Mouse (Mus musculus): Measurements from ENCODE around the gene Gpr3. TPM values are rescaled to one million over a fixed set of nuclear protein-coding genes. Genes with fewer than 3 reads are reported as not detected.

Gpr3 gene
- total RNA-seq, 2 experiments from 2014 or later: 0.12 TPM; not detected in 1

GRCm38 (mm10) chr4:133235415-133235814 is 23.1 kb upstream of the Gpr3 start:
- intact Hi-C loops (cut with DNase I): no loop called here
- no peak for DNase-seq

DNA sequence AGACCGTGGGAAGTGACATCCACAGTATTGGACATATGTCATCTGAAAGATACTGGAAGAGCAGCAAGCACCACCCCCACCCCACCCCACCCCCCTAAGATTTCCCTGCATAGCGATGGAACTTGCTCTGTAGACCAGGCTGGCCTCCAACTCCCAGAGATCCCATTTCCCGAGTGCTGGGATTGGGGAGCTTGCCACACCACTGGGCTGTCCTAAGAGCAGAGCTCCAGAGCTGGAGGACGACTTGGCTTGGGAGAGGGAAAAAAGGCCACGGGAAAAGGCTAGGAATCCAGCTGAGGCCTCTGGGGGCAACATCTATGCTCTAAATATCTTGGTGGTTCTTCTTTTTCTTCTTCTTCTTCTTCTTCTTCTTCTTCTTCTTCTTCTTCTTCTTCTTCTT is 22.4 kb upstream of the Gpr3 start:
- intact Hi-C loops (cut with DNase I): no loop called here
- no peak for DNase-seq

DNA sequence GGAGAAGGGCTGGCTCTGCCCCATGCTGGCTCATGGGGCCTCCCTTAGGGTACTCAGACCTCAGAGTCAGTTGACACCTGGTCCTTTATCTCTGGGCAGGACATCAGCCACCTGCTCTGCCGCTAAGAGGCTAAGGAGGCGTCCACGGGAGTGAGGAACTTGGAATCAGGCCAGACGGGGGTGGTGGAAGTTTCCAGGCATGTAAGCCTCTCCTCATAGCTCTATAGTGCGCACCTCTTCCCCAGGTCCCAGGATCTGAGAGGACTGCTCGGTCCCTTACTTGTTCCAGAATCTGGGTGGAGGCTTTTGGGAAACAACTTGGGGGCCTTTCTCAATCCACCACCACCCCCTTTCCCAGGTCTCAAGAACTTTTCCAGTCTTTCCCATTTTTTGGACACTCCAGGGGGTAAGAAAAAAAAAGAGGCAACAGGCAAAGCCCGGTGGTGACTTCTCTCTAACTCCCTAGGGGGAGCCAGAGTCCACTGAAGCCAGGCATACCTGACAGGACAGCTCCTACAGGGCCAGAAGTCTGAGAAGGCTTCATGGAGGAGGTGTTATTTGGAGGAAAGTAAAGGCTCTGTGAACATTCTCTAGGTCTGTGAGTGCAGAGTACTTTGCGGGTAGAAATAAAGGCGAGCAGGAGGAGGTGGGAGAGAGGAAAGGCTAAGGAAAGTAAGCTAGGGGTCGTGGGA is 21.1 kb upstream of the Gpr3 start:
- peak; percentile 47 to 60 for DNase-seq

GRCm38 (mm10) chr4:133229582-133229981 is 17.2 kb upstream of the Gpr3 start:
- intact Hi-C loops (cut with DNase I): no loop called here
- no peak for DNase-seq

More for the DNA sequence above, 21.1 kb upstream of the Gpr3 start:
- intact Hi-C loops (cut with DNase I): loop anchor here (1.0 kb wide), 2 partner anchors 19 to 64 kb away; no protein-coding TSS in a partner anchor

DNA sequence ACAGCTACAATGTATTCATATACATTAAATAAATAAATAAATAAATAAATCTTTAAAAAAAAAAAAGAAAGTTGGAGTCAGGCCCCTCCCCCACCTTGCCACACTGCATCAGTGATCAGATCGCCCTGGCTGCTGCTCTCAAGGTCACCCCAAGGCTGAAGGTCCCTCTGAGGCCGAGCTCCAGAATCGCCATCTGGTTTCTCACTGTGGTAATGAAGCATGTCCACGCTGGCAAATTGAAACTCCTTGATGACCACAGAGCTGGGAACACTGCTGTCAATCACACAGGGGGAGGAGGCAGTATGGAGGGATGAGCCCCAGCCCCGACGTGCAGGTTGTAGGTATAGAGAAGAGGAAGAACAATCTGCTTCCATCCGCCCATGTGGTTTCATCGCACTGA is 15.3 kb upstream of the Gpr3 start:
- intact Hi-C loops (cut with DNase I): no loop called here
- DNase-seq: no peak

GRCm38 (mm10) chr4:133226073-133226472 is 13.7 kb upstream of the Gpr3 start:
- intact Hi-C loops (cut with DNase I): loop anchor here (1.0 kb wide), 1 partner anchor 33 kb away; no protein-coding TSS in a partner anchor
- DNase-seq: peak; percentile 56 to 59

GRCm38 (mm10) chr4:133223875-133224274 is 11.5 kb upstream of the Gpr3 start:
- no peak for DNase-seq
- intact Hi-C loops (cut with DNase I): no loop called here

DNA sequence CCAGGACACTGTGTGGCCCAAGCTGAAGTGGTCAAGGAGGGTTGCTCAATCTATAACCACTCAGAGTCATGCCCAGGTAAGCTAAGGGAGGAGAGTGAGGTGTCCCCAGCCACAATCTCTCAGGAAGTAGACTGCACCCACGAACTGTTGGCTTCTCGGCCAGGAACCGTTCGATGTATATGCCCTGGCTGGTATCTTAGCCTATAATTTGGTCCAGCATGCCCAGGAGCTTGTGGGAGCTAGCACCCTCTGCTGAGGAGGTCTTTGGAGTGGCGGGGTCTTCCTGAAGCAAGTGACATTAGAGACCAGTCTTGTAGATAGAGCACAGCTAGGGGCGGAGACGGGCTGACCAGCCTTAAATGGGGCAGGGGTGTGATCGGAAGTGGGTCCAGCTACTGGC is 9.4 kb upstream of the Gpr3 start:
- DNase-seq: no peak
- intact Hi-C loops (cut with DNase I): no loop called here

- DNase-seq: no peak
- intact Hi-C loops (cut with DNase I): no loop called here
Measured at GRCm38 (mm10) chr4:133220656-133221055, 8.3 kb upstream of the Gpr3 start.

DNA sequence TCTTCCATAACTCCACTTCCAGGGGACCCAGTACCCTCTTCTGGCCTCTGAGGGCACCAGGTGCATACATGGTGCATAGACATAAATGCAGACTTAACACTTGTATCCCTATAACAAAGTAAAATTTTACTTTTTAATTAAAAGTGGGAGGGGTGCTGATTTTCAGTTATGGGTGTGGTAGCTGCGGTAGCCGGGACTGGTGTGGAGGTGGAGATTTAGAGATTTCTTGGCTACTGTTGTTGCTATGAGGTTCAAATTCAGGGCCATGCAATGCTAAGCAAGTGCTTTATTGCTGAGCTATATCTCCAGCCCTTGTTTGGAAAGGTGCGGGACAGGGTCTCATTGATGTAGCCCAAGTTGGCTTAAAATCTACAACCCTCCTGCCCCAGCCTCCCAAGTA is 6.4 kb upstream of the Gpr3 start:
- no peak for DNase-seq
- intact Hi-C loops (cut with DNase I): no loop called here

- intact Hi-C loops (cut with DNase I): loop anchor here (1.0 to 2.0 kb wide), 2 partner anchors 34 to 79 kb away; no protein-coding TSS in a partner anchor
- DNase-seq: peak; percentile 61 to 74
Measured at GRCm38 (mm10) chr4:133217641-133218040, 5.3 kb upstream of the Gpr3 start.

DNA sequence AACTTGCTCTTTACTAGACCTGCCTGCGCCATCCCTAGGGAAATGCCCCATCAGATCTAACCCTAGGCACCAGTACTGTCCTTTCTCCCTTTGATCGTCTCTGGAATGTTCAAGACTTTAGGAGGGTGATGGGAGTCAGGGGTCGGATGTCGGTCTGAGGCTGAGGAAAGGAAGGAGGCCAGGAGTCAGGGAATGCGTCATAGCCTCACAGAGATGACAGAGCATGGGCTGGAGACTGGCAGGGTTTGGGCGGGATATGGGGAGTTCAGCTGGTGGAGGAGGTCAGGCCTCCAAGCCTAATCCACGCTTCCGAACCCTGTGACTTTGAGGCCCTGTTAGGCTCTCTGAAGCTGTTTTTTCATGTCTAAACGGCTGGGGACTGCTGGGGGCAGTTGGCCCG is 1.3 kb upstream of the Gpr3 start:
- no peak for DNase-seq
- intact Hi-C loops (cut with DNase I): loop anchor here (2.0 to 5.0 kb wide), 2 partner anchors 205 to 266 kb away; no protein-coding TSS in a partner anchor

GRCm38 (mm10) chr4:133213268-133213590 is 893 bp upstream of the Gpr3 start:
- DNase-seq: peak in 1 of 2 experiments; percentile 29
- intact Hi-C loops (cut with DNase I): loop anchor here (2.0 to 5.0 kb wide), 2 partner anchors 204 to 266 kb away; no protein-coding TSS in a partner anchor

GRCm38 (mm10) chr4:133212562-133213267 is 379 bp upstream of the Gpr3 start:
- peak; percentile 85 to 86 for DNase-seq
- intact Hi-C loops (cut with DNase I): loop anchor here (2.0 to 5.0 kb wide), 2 partner anchors 204 to 265 kb away; no protein-coding TSS in a partner anchor

DNA sequence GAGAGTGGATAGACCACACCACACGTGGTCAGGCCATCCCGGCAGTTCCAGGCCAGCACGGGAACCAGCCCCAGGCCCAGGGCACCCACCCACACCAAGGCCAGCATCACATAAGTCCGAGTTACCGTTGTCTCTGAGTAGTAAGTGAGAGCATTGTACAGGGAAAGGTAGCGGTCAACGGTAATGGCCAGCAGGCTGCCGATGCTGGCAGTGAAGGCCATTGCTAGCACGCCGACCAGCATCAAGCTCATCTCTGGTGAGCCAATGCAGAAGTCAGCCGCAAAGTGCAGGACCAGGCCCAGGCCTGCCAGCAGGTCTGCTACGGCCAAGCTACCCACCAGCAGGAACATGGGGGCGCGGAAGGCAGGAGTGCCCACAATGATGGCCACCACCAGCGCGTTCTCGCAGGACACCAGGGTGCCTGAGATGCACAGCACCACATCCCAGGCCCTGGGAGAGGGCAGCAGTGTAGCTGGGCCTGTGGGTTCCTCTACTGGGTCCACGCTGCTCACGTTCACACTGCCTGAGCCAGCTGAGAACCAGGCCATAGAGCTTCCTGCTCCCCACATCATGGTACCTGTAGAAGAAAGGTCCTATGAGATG is 1.4 kb downstream of the Gpr3 start:
- intact Hi-C loops (cut with DNase I): loop anchor here (5.0 kb wide), 1 partner anchor 264 kb away; no protein-coding TSS in a partner anchor
- no peak for DNase-seq

DNA sequence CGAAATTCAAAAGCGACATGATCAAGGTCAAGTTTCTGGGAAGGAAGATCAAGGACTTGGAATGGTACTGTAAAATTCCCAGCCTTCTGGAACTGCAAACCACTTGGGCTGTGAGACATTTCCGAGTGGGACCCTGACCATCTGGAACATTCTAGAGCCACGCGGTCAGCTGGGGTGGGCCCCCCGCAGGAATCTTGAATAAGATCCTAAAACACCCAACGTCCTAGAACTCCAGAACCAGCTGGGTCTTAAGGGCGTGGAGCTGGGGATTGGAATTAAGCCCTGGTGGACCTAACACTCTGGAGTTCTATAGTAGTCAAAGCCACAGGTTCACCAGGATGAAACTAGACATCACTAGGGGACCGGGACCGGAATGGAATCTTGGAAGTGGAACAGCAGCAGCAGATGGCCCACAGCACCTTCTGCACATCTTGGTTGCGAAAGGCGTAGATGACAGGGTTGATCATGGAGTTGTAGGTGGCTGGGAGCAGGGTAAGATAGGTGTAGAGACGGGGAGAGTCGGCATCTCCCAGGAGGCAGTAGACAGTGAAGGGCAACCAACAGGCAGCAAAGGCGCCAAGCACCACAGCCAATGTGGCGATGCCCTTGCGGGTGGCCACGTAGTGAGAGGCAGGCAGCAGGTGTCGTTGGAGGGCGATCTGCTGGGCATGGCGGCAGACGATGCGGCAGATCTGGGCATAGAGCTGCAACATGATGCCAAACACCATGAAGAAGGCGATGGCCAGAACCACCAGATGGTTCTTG is 2.1 kb downstream of the Gpr3 start:
- intact Hi-C loops (cut with DNase I): loop anchor here (5.0 kb wide), 1 partner anchor 263 kb away; no protein-coding TSS in a partner anchor
- DNase-seq: no peak

DNA sequence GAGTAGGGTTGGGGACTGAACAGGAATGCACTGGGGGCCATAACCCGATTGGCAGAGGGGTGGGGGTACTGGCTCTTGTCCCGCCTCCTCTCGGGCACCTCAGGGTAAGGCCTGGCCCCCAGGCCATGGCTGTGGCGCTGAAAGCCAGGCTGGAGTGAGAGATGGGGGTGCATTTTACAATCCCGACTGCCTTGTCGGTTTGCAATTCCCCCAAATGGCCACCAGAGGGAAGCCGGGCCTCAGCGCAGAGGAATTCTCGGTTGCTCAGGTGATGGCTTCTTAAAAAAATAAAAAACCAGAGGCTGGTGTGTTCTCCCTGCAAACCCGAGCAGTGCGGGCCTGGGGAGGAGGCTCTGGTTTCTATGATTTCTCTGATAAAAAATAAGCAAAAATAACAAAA is 3.0 kb downstream of the Gpr3 start:
- intact Hi-C loops (cut with DNase I): loop anchor here (2.0 kb wide), 1 partner anchor 87 kb away; no protein-coding TSS in a partner anchor
- DNase-seq: peak; percentile 57 to 70

GRCm38 (mm10) chr4:133204379-133204778 is 8.0 kb downstream of the Gpr3 start:
- intact Hi-C loops (cut with DNase I): no loop called here
- peak in 1 of 2 experiments; percentile 35 for DNase-seq

- DNase-seq: no peak
- intact Hi-C loops (cut with DNase I): no loop called here
Measured at GRCm38 (mm10) chr4:133203591-133203990, 8.7 kb downstream of the Gpr3 start.

GRCm38 (mm10) chr4:133202254-133202653 is 10.1 kb downstream of the Gpr3 start:
- no peak for DNase-seq
- intact Hi-C loops (cut with DNase I): no loop called here
